Mouse (Mus musculus): Measurements from ENCODE around the gene Fgf4. TPM values are rescaled to one million over a fixed set of nuclear protein-coding genes. Genes with fewer than 3 reads are reported as not detected.

Gene Fgf4
- total and polyA plus RNA-seq, 3 experiments: not detected

DNA sequence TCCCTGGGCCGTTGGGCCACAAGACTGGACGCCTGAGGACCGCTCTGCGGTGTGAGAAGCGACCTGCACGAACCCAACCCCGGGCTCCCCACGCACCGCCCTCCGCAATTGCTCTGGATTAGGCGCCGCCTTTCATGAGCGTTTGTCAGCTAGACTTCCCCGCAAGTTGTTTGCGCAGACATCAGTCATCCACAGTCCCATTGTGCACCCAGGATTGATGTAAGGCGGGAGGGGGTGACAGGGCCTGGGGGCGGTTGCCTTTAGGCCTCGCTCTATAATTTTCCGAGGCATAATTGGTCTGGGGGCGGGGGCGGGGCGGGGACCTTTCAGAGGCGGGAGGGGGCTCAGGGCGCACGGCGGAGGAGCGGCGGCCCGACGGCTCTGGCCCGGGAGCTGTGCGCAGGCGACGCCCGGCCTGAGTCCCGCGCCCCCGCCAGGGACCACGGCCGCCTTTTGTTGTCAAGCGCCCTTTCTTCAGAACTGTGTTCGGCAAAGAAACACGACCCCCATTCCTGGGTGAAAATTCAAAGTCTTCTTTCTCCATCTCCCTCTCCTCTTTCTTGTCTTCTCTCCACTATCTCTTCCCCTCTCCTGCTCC, 9.2 kb upstream of the Fgf4 start, which contains the start of gene Fgf3:
Fgf3 (plus strand) TSS at position 193 of the 598 bp plus-strand sequence.
- no peaks in the 10 kb centered on the region for H3K36me3 ChIP-seq (replicated peaks in 1 of 2; ENCODE audit: control insufficient read depth in 1 of 2, insufficient read depth in 1 of 2, low read length in 1 of 2)
- no peaks in the 10 kb centered on the region for H3K4me1 ChIP-seq (ENCODE audit: control insufficient read depth in 1 of 2, insufficient read depth in 2 of 2)
- TF ChIP-seq ELF1 (IDR thresholded peaks at IDR 0.05; ENCODE audit: low read depth, low read length) (no peak), ETS1 (conservative IDR thresholded peaks at IDR 0.05; ENCODE audit: low read depth, low read length) (no peak), TCF12 (IDR thresholded peaks at IDR 0.05; ENCODE audit: low read depth, low read length) (no peak), NRF1 (IDR thresholded peaks at IDR 0.05; ENCODE audit: low read depth, low read length) (no peak)
- no peaks in the 10 kb centered on the region for H3K9me3 ChIP-seq (replicated peaks; ENCODE audit: low read length)
- H3K79me2 ChIP-seq (replicated peaks; ENCODE audit: control insufficient read depth, extremely low read depth, insufficient read depth, poor library complexity, severe bottlenecking): no peaks in the 10 kb centered on the region
- dilution Hi-C loops (cut with MboI; ENCODE audit: extremely low pct_ligation_motif_present, extremely low pct_unique_long_range_greater_than_20kb, low sequenced_read_pairs): no loop called here
- H3K9ac ChIP-seq (ENCODE audit: insufficient read depth, low read depth): no peak within 1 kb of the TSS
- H3K27ac ChIP-seq (ENCODE audit: insufficient read depth, low read depth): no peak within 1 kb of the TSS
- H3K4me2 ChIP-seq (ENCODE audit: insufficient read depth, low read depth, poor library complexity, severe bottlenecking): no peak within 1 kb of the TSS
- H3K27me3 ChIP-seq (replicated peaks): peaks cover 82% of the 10 kb centered on the region
- no peak within 1 kb of the TSS for H3K4me3 ChIP-seq (replicated peaks in 1 of 3; ENCODE audit: low read depth in 2 of 3, low read length in 2 of 3, poor library complexity in 1 of 3)
- no peak for DNase-seq (ENCODE audit: extremely low read depth)
- in situ Hi-C loops (cut with MboI; ENCODE audit: low pct_ligation_motif_present, low pct_unique_long_range_greater_than_20kb, low sequenced_read_pairs): no loop called here

DNA sequence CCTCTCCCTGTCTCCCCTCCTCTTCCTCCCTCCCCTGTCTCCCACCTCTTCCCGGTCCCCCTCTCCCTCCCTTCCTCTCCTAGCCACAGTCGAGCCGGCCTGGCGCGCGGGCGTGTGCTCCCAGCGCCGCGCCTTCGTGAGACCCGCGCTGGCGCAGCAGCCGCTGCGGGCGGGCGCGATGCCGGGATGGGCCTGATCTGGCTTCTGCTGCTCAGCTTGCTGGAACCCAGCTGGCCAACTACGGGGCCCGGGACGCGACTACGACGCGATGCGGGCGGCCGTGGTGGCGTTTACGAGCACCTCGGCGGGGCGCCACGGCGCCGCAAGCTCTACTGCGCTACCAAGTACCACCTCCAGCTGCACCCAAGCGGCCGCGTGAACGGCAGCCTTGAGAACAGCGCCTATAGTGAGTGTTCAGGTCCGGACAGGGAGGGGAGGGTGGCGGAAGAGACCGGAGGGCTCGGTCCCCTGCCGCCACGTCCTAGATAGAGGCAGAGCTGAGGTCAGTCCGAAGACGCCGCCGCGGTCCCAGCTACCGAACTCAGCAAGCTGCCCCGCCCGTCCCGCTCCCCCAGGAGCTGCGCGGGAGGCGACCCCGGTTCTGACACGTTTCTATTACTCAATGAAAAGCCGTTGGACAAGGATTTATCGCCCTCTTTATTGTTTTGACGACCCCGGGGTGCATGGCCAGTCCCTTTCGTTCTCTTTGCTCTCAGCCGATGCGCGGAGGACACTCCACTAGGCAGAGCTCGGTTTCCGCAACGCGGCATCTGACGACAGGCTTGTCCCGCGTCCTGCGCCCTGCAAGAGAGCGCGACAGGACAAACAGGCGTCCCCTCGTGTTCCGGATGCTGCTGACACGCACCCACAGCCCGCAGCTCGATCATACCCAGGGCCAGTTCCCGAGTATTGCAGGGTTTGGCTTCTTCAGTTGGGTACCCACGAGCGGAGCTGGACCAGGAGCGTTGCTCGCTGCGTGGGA, 8.4 kb upstream of the Fgf4 start:
- TF ChIP-seq ETS1 (conservative IDR thresholded peaks at IDR 0.05; ENCODE audit: low read depth, low read length): no peak
- no peak for TF ChIP-seq RCOR1 (conservative IDR thresholded peaks at IDR 0.05; ENCODE audit: low read depth, low read length)
- TF ChIP-seq ZNF384 (IDR thresholded peaks at IDR 0.05; ENCODE audit: low read depth, low read length): no peak
- TF ChIP-seq TCF12 (IDR thresholded peaks at IDR 0.05; ENCODE audit: low read depth, low read length): no peak
- TF ChIP-seq ZMIZ1 (IDR thresholded peaks at IDR 0.05; ENCODE audit: low read depth, low read length): no peak
- TF ChIP-seq NRF1 (IDR thresholded peaks at IDR 0.05; ENCODE audit: low read depth, low read length): no peak
- TF ChIP-seq MYC (IDR thresholded peaks at IDR 0.05; ENCODE audit: low read depth, low read length): no peak
- no peak for TF ChIP-seq USF2 (conservative IDR thresholded peaks at IDR 0.05; ENCODE audit: low read depth, low read length)
- TF ChIP-seq ZC3H11A (IDR thresholded peaks at IDR 0.05; ENCODE audit: low read depth, low read length): no peak
- no peak for TF ChIP-seq IRF4 (IDR thresholded peaks at IDR 0.05; ENCODE audit: low read depth, low read length)
- TF ChIP-seq MEF2A (IDR thresholded peaks at IDR 0.05; ENCODE audit: borderline replicate concordance, low read depth, low read length): no peak
- no peak for TF ChIP-seq CHD2 (IDR thresholded peaks at IDR 0.05; ENCODE audit: low read length)
- no peak for TF ChIP-seq MXI1 (IDR thresholded peaks at IDR 0.05; ENCODE audit: low read depth, low read length)
- H3K9me3 ChIP-seq (replicated peaks; ENCODE audit: low read length): no peaks in the 10 kb centered on the region
- dilution Hi-C loops (cut with MboI; ENCODE audit: extremely low pct_ligation_motif_present, extremely low pct_unique_long_range_greater_than_20kb, low sequenced_read_pairs): no loop called here
- H3K79me2 ChIP-seq (replicated peaks; ENCODE audit: control insufficient read depth, extremely low read depth, insufficient read depth, poor library complexity, severe bottlenecking): no peaks in the 10 kb centered on the region
- DNase-seq (ENCODE audit: extremely low read depth): no peak
- in situ Hi-C loops (cut with MboI; ENCODE audit: low pct_ligation_motif_present, low pct_unique_long_range_greater_than_20kb, low sequenced_read_pairs): no loop called here
- no peak overlapping the region for H3K4me3 ChIP-seq (replicated peaks in 1 of 3; ENCODE audit: low read depth in 2 of 3, low read length in 2 of 3, poor library complexity in 1 of 3)
- no peak overlapping the region for H3K4me2 ChIP-seq (ENCODE audit: insufficient read depth, low read depth, poor library complexity, severe bottlenecking)
- H3K4me1 ChIP-seq (ENCODE audit: control insufficient read depth in 1 of 2, insufficient read depth in 2 of 2): no peaks in the 10 kb centered on the region
- no peak overlapping the region for H3K27ac ChIP-seq (ENCODE audit: insufficient read depth, low read depth)
- no peak overlapping the region for H3K9ac ChIP-seq (ENCODE audit: insufficient read depth, low read depth)
- H3K27me3 ChIP-seq (replicated peaks): peaks cover 85% of the 10 kb centered on the region
- no peaks in the 10 kb centered on the region for H3K36me3 ChIP-seq (replicated peaks in 1 of 2; ENCODE audit: control insufficient read depth in 1 of 2, insufficient read depth in 1 of 2, low read length in 1 of 2)
